10 mouse cellular contexts compared by ENCODE assay signal in the genomic region with DNA sequence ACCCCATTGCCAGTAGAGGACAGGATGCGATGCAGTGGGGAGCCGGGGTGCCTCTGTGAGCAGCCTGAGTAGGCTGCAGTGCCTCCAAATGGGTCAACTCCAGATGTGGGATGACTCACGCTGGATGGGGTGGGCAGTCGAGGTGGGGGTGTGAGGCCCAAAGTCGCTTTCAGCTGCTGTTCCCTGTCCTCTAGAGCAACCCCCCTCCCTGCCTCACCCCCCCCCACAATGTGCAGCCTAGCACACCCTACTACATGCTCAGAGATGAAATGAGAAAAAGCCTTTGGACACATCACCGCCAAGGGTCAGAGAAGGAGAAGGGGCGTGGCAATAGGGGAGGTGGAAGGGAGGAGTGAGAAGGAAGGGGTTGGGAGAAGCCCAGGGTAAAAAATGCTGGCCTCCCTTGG.
DNase-seq lines count a peak whose midpoint lies in the region; ATAC-seq and TF ChIP-seq lines count a peak whose summit lies in the region.
"Had no signal": no experiment of that assay in that cellular context is flagged by ENCODE, and none has a peak within 500 bp of the region (broad histone marks: within the 10 kb centered on the region; RNA-seq: fewer than 3 reads in every experiment).

No protein-coding gene starts in this region.

- no peak for TF ChIP-seq CTCF in heart, adult 2 months (IDR thresholded peaks at IDR 0.05)

- no peak for TF ChIP-seq EP300 in heart, adult 2 months (IDR thresholded peaks at IDR 0.05; ENCODE audit: insufficient read depth, low read depth, low read length)

- peak overlapping the region; percentile 66 for H3K27ac ChIP-seq in heart, adult 2 months
- peak overlapping the region; percentile 83 for H3K27ac ChIP-seq in limb, embryonic 12.5 days
- H3K27ac ChIP-seq: liver, embryonic 13.5 days had no signal

- 23% methylated on average over 7 of the region's 7 CpGs for WGBS in heart, adult 2 months
- WGBS in limb, embryonic 12.5 days, result 7% methylated on average over 7 of the region's 7 CpGs

- H3K79me2 ChIP-seq in heart, adult 2 months (replicated peaks; ENCODE audit: control insufficient read depth, insufficient read depth, low read length), result no peaks in the 10 kb centered on the region

- no peaks in the 10 kb centered on the region; the same call in 1 of the 2 replicates for H3K27me3 ChIP-seq in heart, adult 2 months (ENCODE audit: control insufficient read depth, insufficient read depth, low read length)
- peaks cover 12% of the 10 kb centered on the region; the same call in 1 of the 2 replicates for H3K27me3 ChIP-seq in limb, embryonic 12.5 days

- H3K9ac ChIP-seq in heart, adult 2 months (ENCODE audit: low read depth, low read length), result no peak overlapping the region
- H3K9ac ChIP-seq in limb, embryonic 12.5 days (replicated peaks), result 0 out of 2 replicates have a peak overlapping the region, but pooled peaks have one; percentile 1
- H3K9ac ChIP-seq: forebrain, postnatal 0 days; liver, embryonic 13.5 days had no signal

- H3K9me3 ChIP-seq in limb, embryonic 12.5 days, result no peaks in the 10 kb centered on the region
- H3K9me3 ChIP-seq: liver, embryonic 13.5 days had no signal

- no peak overlapping the region for H3K4me3 ChIP-seq in heart, adult 2 months
- H3K4me3 ChIP-seq in limb, embryonic 12.5 days (replicated peaks), result no peak overlapping the region
- H3K4me3 ChIP-seq: liver, embryonic 13.5 days had no signal

- H3K4me1 ChIP-seq in heart, adult 2 months (ENCODE audit: control insufficient read depth, insufficient read depth, low read length), result peaks cover 4% of the 10 kb centered on the region; the same call in 1 of the 2 replicates
- H3K4me1 ChIP-seq in limb, embryonic 12.5 days (replicated peaks), result peaks cover 55% of the 10 kb centered on the region

- peak; percentile 39 for DNase-seq in adrenal gland, postnatal 14 days
- DNase-seq in adrenal gland, postnatal 36 days, result no peak
- peak; percentile 83 for DNase-seq in 3T3-L1 (ENCODE audit: low read depth, low spot score)
- peak; percentile 68 to 73 for DNase-seq in heart, adult 2 months
- DNase-seq in frontal cortex, postnatal 14 days (ENCODE audit: low spot score in 2 of 2), result no peak
- no peak for DNase-seq in B cell, adult 2 months
- no peak for DNase-seq in frontal cortex, postnatal 36 days (ENCODE audit: low spot score in 2 of 2)
- DNase-seq: forebrain, postnatal 0 days; liver, embryonic 13.5 days had no signal

- TF ChIP-seq POLR2A in heart, adult 2 months (IDR thresholded peaks at IDR 0.05; ENCODE audit: insufficient read depth, low read depth, low read length), result no peak

- intact Hi-C loops in heart, adult 2 months (cut with DNase I), result no loop called here

- peak overlapping the region; percentile 58 for H3K4me2 ChIP-seq in limb, embryonic 12.5 days
- H3K4me2 ChIP-seq: liver, embryonic 13.5 days had no signal

- ATAC-seq in limb, embryonic 12.5 days (ENCODE audit: insufficient number of reproducible peaks, insufficient read depth, low FRiP score, low TSS enrichment, low read depth), result no peak
- ATAC-seq: forebrain, postnatal 0 days had no signal

- no peaks in the 10 kb centered on the region for H3K36me3 ChIP-seq in heart, adult 2 months (ENCODE audit: control insufficient read depth, insufficient read depth, low read length)
- no peaks in the 10 kb centered on the region for H3K36me3 ChIP-seq in limb, embryonic 12.5 days
- H3K36me3 ChIP-seq: liver, embryonic 13.5 days had no signal

Comparison
In these comparisons a context has a peak if more than half of its experiments do, and no peak if none do; other contexts are left out.
1. DNase-seq: peak in adrenal gland, postnatal 14 days (single experiment), 3T3-L1 (single experiment) and heart, adult 2 months (2 of 2); none in adrenal gland, postnatal 36 days (0 of 2), frontal cortex, postnatal 14 days (0 of 2), B cell, adult 2 months (0 of 2) and frontal cortex, postnatal 36 days (0 of 2).